Mouse (Mus musculus): ENCODE measurements around the gene Gm8232. TPM values are rescaled to one million over a fixed set of nuclear protein-coding genes. Genes with fewer than 3 reads are reported as not detected.
"Not testable (repeated sequence)": the region's sequence is repeated elsewhere in the genome, so short reads cannot be mapped to it uniquely, and the experiment has no call there.

The Gm8232 gene
- polyA plus RNA-seq (2012; rRNA removed): not detected in 2 replicates

GRCm38 (mm10) chr14:44433335-44433734 lies at the start of gene Gm8232:
TSS of gene Gm8232 (plus strand) at chr14:44433635.
- H3K36me3 ChIP-seq (ENCODE audit: control insufficient read depth, insufficient read depth, low read length); DNase-seq (ENCODE audit: low read depth in 1 of 2, low spot score in 2 of 2); H3K27ac ChIP-seq (ENCODE audit: insufficient read depth, low read length); H3K4me1 ChIP-seq (ENCODE audit: control insufficient read depth, insufficient read depth, insufficient read length); H3K4me3 ChIP-seq (ENCODE audit: extremely low read depth, insufficient read depth, insufficient read length); H3K27me3 ChIP-seq (ENCODE audit: control insufficient read depth, insufficient read depth, low read length): not testable (repeated sequence)
- 84% methylated on average over 3 of the region's 3 CpGs for WGBS

GRCm38 (mm10) chr14:44384233-44384632 lies 49.2 kb upstream of the Gm8232 start:
- not testable (repeated sequence) for H3K36me3 ChIP-seq (ENCODE audit: control insufficient read depth, insufficient read depth, low read length); H3K4me1 ChIP-seq (ENCODE audit: control insufficient read depth, insufficient read depth, insufficient read length); H3K27ac ChIP-seq (ENCODE audit: insufficient read depth, low read length); H3K4me3 ChIP-seq (ENCODE audit: extremely low read depth, insufficient read depth, insufficient read length); DNase-seq (ENCODE audit: low read depth in 1 of 2, low spot score in 2 of 2); H3K27me3 ChIP-seq (ENCODE audit: control insufficient read depth, insufficient read depth, low read length)
- 69% methylated on average over 4 of the region's 4 CpGs for WGBS

DNA sequence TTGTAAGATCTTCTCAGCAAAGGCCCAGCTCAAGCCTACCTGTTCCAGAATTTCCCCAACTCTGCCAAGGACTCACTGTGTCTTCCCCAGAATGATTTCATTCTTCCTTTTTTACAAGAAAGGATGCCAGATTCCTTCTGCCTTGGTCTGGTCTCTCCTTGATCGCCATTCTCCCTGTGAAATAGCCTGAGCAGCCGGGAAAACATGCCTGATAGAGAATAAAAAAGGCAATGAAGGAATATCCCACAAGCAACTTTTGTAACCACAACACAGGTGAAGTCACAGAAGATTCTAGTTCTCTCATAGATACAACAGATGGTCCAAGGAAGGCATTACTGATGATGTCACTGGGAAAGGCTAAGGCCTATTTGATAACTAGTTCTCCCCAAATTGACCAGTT lies 22.8 kb upstream of the Gm8232 start, which contains the start of gene Gm3371:
Gm3371 (minus strand) TSS at position 101 of the 400 bp plus-strand sequence.
- DNase-seq (ENCODE audit: low read depth in 1 of 2, low spot score in 2 of 2); H3K36me3 ChIP-seq (ENCODE audit: control insufficient read depth, insufficient read depth, low read length); H3K27ac ChIP-seq (ENCODE audit: insufficient read depth, low read length); H3K4me1 ChIP-seq (ENCODE audit: control insufficient read depth, insufficient read depth, insufficient read length); H3K27me3 ChIP-seq (ENCODE audit: control insufficient read depth, insufficient read depth, low read length); H3K4me3 ChIP-seq (ENCODE audit: extremely low read depth, insufficient read depth, insufficient read length): not testable (repeated sequence)
- no CpG with 5 or more reads among the region's 2 CpGs for WGBS

Other genes starting within 250 kb of the Gm8232 start
- not detected in 2 replicates for gene Gm8212, start 236.0 kb upstream of the Gm8232 start, polyA plus RNA-seq (2012; rRNA removed)
- gene 4930503E14Rik, start 220.4 kb upstream of the Gm8232 start, polyA plus RNA-seq (2012; rRNA removed): not detected in 2 replicates
- not detected in 2 replicates for gene Gm8220, start 148.1 kb upstream of the Gm8232 start, polyA plus RNA-seq (2012; rRNA removed)
- gene Gm5930, start 95.1 kb upstream of the Gm8232 start, polyA plus RNA-seq (2012; rRNA removed): not detected in 2 replicates
- gene Gm8229, start 68.3 kb upstream of the Gm8232 start, polyA plus RNA-seq (2012; rRNA removed): not detected in 2 replicates
- not detected in 2 replicates for gene Gm3371, start 22.9 kb upstream of the Gm8232 start, polyA plus RNA-seq (2012; rRNA removed)
- gene BC061237, start 58.8 kb downstream of the Gm8232 start, polyA plus RNA-seq (2012; rRNA removed): not detected in 2 replicates
- gene Gm17093, start 84.6 kb downstream of the Gm8232 start, polyA plus RNA-seq (2012; rRNA removed): not detected in 2 replicates
- gene Gm8247, start 149.5 kb downstream of the Gm8232 start, polyA plus RNA-seq (2012; rRNA removed): not detected in 2 replicates
- gene Gm5624, start 194.3 kb downstream of the Gm8232 start, polyA plus RNA-seq (2012; rRNA removed): not detected in 2 replicates